Comparison of ENCODE assay signal across 16 mouse cellular contexts in genomic region chr13:97966077-97966476, GRCm38 (mm10).
"Had no signal": no experiment of that assay in that cellular context is flagged by ENCODE, and none has a peak within 500 bp of the region (broad histone marks: within the 10 kb centered on the region; RNA-seq: fewer than 3 reads in every experiment).

No protein-coding gene starts in this region.

- DNase-seq: liver; liver, embryonic 13.5 days; liver, postnatal 0 days; right cerebral cortex, postnatal 14 days; thymus, adult 18-20 months; thymus, postnatal 14 days; thymus, postnatal 36 days had no signal

- H3K9me3 ChIP-seq: liver, embryonic 13.5 days; liver, embryonic 15.5 days; lung, embryonic 15.5 days; megakaryocyte, embryonic 14.5 days; midbrain, embryonic 13.5 days; midbrain, embryonic 15.5 days; neural tube, embryonic 12.5 days had no signal

- H3K4me2 ChIP-seq: liver, embryonic 11.5 days; liver, embryonic 13.5 days; liver, embryonic 15.5 days; lung, embryonic 15.5 days; midbrain, embryonic 11.5 days; midbrain, embryonic 13.5 days; midbrain, embryonic 15.5 days; neural tube, embryonic 12.5 days had no signal

- H3K27me3 ChIP-seq: liver, embryonic 13.5 days; liver, embryonic 15.5 days; lung, embryonic 15.5 days; midbrain, embryonic 15.5 days; neural tube, embryonic 12.5 days had no signal

- H3K4me3 ChIP-seq: liver, embryonic 13.5 days; liver, embryonic 15.5 days; lung, embryonic 15.5 days; megakaryocyte, embryonic 14.5 days; midbrain, embryonic 13.5 days; midbrain, embryonic 15.5 days; neural tube, embryonic 12.5 days had no signal

- H3K36me3 ChIP-seq: liver, embryonic 13.5 days; liver, embryonic 15.5 days; lung, embryonic 15.5 days; midbrain, embryonic 13.5 days; midbrain, embryonic 15.5 days; neural tube, embryonic 12.5 days had no signal

- H3K4me1 ChIP-seq: liver, embryonic 13.5 days; liver, embryonic 15.5 days; megakaryocyte, embryonic 14.5 days; midbrain, embryonic 15.5 days; neural tube, embryonic 12.5 days had no signal

- ATAC-seq: liver, postnatal 0 days; midbrain, embryonic 13.5 days; midbrain, embryonic 15.5 days had no signal

- H3K27ac ChIP-seq: liver, embryonic 13.5 days; liver, embryonic 15.5 days; macrophage; midbrain, embryonic 13.5 days; midbrain, embryonic 15.5 days; neural tube, embryonic 12.5 days had no signal

- H3K9ac ChIP-seq: liver, embryonic 13.5 days; liver, embryonic 15.5 days; liver, postnatal 0 days; lung, embryonic 15.5 days; midbrain, embryonic 13.5 days; midbrain, embryonic 15.5 days; neural tube, embryonic 12.5 days had no signal
